Mouse (Mus musculus) myocyte (in vitro differentiated cells): ENCODE measurements around the gene Uqcrc2. TPM values are rescaled to one million over a fixed set of nuclear protein-coding genes. Genes with fewer than 3 reads are reported as not detected.

Experiments
- H3K27me3 ChIP-seq: one replicate; pipeline ENCODE4 v1.6.1; 2011; ENCODE audit not compliant: control insufficient read depth, insufficient read depth, insufficient read length
- H3K36me3 ChIP-seq: one replicate; pipeline ENCODE4 v1.6.1; 2011; ENCODE audit not compliant: control insufficient read depth, insufficient read depth
- H3K4me2 ChIP-seq: one replicate; pipeline ENCODE4 v1.6.1; 2011; ENCODE audit warnings: low read depth, control low read depth
- H3K4me3 ChIP-seq: one replicate; pipeline ENCODE4 v1.5.1; 2011; ENCODE audit warnings: mild to moderate bottlenecking, control low read depth, moderate library complexity
- H3K79me2 ChIP-seq: one replicate; pipeline ENCODE4 v1.6.1; 2011; ENCODE audit not compliant: control insufficient read depth, insufficient read depth
- H3ac ChIP-seq: one replicate; pipeline ENCODE4 v1.6.1; 2011; ENCODE audit not compliant: control insufficient read depth, insufficient read length
- CEBPB ChIP-seq: IDR thresholded peaks from 2 replicates; pipeline ENCODE4 v1.6.1; 2011; ENCODE audit warnings: mild to moderate bottlenecking, moderate library complexity; ENCODE audit not compliant: poor library complexity, insufficient read depth, severe bottlenecking
- E2F4 ChIP-seq: IDR thresholded peaks from one replicate; pipeline ENCODE4 v1.6.1; 2011; ENCODE audit warnings: mild to moderate bottlenecking, control low read depth, moderate library complexity; ENCODE audit not compliant: insufficient read depth
- MAX ChIP-seq: IDR thresholded peaks from one replicate; pipeline ENCODE4 v1.6.1; 2011; ENCODE audit warnings: low read depth, mild to moderate bottlenecking, control low read depth
- MYOD1 ChIP-seq, 3 experiments: IDR thresholded peaks; one replicate each; pipeline ENCODE4 v1.6.1; 2011; ENCODE audit warnings: control low read depth in 2 of 3, low read depth in 2 of 3, mild to moderate bottlenecking in 2 of 3, moderate library complexity in 1 of 3; ENCODE audit not compliant: insufficient read length in 2 of 3, control insufficient read depth in 1 of 3
- MYOG ChIP-seq, 3 experiments: IDR thresholded peaks; one replicate each; pipeline ENCODE4 v1.6.1; 2011; ENCODE audit warnings: control low read depth in 2 of 3, low read depth in 2 of 3, mild to moderate bottlenecking in 2 of 3; ENCODE audit not compliant: insufficient read length in 2 of 3, control insufficient read depth in 1 of 3, insufficient read depth in 1 of 3
- POLR2A ChIP-seq: IDR thresholded peaks from one replicate; pipeline ENCODE4 v1.6.1; 2011; ENCODE audit warnings: low read depth, mild to moderate bottlenecking, control low read depth, moderate library complexity; ENCODE audit not compliant: insufficient read length
- POLR2AphosphoS2 ChIP-seq: IDR thresholded peaks from one replicate; pipeline ENCODE4 v1.6.1; 2011; ENCODE audit warnings: low read depth, control low read depth; ENCODE audit not compliant: insufficient read length
- REST ChIP-seq: IDR thresholded peaks from one replicate; pipeline ENCODE4 v1.6.1; 2011; ENCODE audit warnings: mild to moderate bottlenecking, control low read depth, moderate library complexity; ENCODE audit not compliant: insufficient read depth, insufficient read length
- SRF ChIP-seq: IDR thresholded peaks from one replicate; pipeline ENCODE4 v1.6.1; 2011; ENCODE audit warnings: low read depth; ENCODE audit not compliant: control insufficient read depth, insufficient read length
- TCF12 ChIP-seq: IDR thresholded peaks from one replicate; pipeline ENCODE4 v1.6.1; 2011; ENCODE audit warnings: mild to moderate bottlenecking, control low read depth; ENCODE audit not compliant: poor library complexity, insufficient read depth, severe bottlenecking
- TCF3 ChIP-seq: IDR thresholded peaks from one replicate; pipeline ENCODE4 v1.6.1; 2011; ENCODE audit warnings: low read depth, control low read depth; ENCODE audit not compliant: insufficient read length
- USF1 ChIP-seq: IDR thresholded peaks from one replicate; pipeline ENCODE4 v1.6.1; 2011; ENCODE audit warnings: low read depth, mild to moderate bottlenecking, control low read depth, moderate library complexity
- polyA plus RNA-seq: library from polyadenylated mRNA; unstranded; fragments of >200 nt; fragmentation: generic; extraction: Trizol; gene quantifications from one replicate; pipeline ENCODE4 v1.2.1, GENCODE M21; 2012; ENCODE audit warnings: missing spikeins

Uqcrc2 gene
- polyA plus RNA-seq, 1 experiment = 142 TPM

DNA sequence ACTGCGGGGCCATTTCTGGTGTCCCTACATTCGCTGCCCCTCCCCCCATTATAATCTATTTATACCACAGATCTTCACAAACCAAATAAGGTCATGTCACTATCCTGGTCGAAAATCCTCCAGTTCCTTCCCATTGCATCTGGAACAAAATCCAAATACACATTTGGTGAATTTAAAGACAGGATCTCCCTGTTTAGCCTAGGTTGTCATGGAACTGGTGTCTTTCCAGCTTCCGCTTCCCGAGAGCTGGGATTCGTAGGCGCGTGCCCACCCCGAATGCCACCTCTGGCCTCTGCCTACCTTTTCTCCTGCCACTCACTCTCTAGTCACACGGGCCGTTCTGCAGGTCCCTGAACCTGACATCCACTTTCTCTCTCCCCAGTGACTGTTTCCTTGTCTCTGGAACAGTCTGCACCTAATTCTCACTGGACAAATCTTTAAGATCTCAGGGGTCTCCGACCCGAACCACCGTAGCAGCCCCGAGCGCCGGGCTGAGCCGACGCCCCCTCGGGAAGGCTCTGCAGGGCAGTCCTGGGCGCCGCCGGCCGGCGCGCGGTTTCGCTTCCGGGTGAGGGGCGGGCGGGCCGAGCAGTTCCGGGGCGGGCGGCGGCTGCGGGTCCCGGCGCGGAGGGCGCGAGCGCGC lies 42.1 kb downstream of the Uqcrc2 start, which contains the start of gene Mosmo:
Mosmo (plus strand) TSS at position 618 of the 643 bp plus-strand sequence.
- Histone ChIP-seq H3ac (peak within 1 kb of the TSS; percentile 83), H3K4me3 (peak within 1 kb of the TSS; percentile 58), H3K4me2 (peak within 1 kb of the TSS; percentile 97), H3K79me2 (peaks cover 44% of the 10 kb centered on the region), H3K36me3 (no peaks in the 10 kb centered on the region), H3K27me3 (no peaks in the 10 kb centered on the region)
- TF ChIP-seq POLR2A (peak; percentile 48), CEBPB (no peak)

DNA sequence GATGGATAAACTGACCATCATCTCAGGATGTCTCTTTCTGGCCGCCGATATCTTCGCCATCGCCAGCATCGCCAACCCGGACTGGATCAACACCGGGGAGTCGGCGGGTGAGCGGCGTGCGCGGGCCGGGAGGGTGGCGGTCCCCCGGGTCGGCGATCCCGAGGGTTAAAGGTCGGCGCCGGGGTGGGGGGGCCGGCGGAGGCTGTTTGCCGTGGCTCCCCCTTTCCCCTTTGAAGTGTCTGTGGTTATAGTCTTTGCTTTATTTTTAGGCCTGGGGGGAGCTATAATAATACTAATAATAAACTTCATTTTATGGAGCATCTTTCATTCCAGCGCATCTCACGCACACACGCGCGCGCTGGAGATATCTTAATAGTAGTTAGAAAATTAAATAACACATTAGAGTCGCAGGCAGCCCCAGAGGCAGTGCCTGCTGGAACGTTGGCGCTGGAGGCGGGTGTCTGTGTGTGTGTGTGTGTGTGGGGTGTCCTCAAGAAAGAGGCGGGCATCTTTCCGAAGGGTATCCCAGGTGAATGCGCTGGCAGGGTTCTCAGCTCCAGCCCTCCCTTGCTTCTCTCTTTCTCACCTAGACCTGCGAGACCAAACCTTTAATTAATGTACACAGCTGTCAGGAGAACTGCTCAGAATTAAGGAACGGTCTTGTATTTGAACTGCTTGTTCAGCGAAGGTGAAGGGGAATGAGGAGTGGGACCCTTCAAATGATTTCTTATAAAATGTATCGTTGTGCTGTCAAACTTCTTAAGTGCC lies 43.0 kb downstream of the Uqcrc2 start:
- Histone ChIP-seq H3K4me3 (peak overlapping the region; percentile 58), H3K27me3 (no peaks in the 10 kb centered on the region), H3K4me2 (peak overlapping the region; percentile 97), H3ac (peak overlapping the region; percentile 83), H3K36me3 (no peaks in the 10 kb centered on the region), H3K79me2 (peaks cover 53% of the 10 kb centered on the region)
- TF ChIP-seq TCF3 = no peak
- no peak for TF ChIP-seq MYOD1 (IDR thresholded peaks at IDR 0.05; ENCODE audit: control insufficient read depth in 1 of 3, insufficient read length in 2 of 3, low read depth in 2 of 3)

DNA sequence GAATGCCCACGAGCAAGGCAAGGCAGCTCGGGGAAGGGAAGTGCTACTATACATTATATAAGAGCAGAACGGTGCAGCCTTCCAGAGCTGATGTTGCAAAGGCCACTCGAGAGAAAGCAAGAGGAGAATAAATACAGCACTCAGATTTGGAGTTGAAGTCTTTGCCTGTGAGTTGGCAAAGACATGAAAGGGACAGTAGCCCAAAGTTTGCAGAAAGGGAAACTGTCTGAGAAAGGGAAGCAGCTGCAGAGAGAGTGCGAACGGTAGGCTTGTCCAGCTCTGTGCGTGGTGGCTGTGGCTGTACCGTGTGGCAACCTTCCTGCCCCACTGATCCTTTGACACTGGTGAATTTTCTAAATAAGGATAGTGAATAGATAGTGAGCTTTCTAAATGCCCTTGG lies 44.0 kb downstream of the Uqcrc2 start:
- no peak overlapping the region for H3ac ChIP-seq
- peak overlapping the region; percentile 58 for H3K4me3 ChIP-seq
- TF ChIP-seq USF1 (no peak), POLR2A (no peak), POLR2AphosphoS2 (no peak), TCF12 (no peak), CEBPB (no peak), MYOG (IDR thresholded peaks at IDR 0.05; ENCODE audit: control insufficient read depth in 1 of 3, insufficient read depth in 1 of 3, insufficient read length in 2 of 3, low read depth in 2 of 3) (no peak), TCF3 (no peak), REST (no peak)
- no peaks in the 10 kb centered on the region for H3K36me3 ChIP-seq
- H3K79me2 ChIP-seq = peaks cover 55% of the 10 kb centered on the region
- H3K27me3 ChIP-seq = no peaks in the 10 kb centered on the region
- peak overlapping the region; percentile 97 for H3K4me2 ChIP-seq

DNA sequence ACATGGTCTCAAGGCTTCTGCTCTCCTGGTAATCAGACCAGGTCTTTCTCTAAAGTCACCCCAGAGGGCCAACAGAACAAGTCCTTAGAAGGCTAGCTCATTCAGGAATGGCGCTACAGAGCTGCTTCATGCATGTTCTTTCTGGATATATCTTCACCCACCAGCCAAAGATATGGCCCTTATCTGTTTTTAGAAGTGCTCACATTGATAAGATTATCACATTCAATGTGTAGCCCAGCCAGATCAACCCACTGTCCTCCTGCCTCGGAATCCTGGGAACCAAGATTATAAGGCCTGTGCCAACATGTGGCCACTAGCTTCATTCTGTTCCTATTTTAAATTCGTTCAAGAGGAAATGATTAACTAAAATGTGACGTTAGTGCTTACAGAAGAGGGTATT lies 47.0 kb downstream of the Uqcrc2 start:
- H3K4me3 ChIP-seq = no peak overlapping the region
- H3K79me2 ChIP-seq = peaks cover 84% of the 10 kb centered on the region
- H3K4me2 ChIP-seq = no peak overlapping the region
- no peak overlapping the region for H3ac ChIP-seq
- no peaks in the 10 kb centered on the region for H3K27me3 ChIP-seq
- TF ChIP-seq MYOG (IDR thresholded peaks at IDR 0.05; ENCODE audit: control insufficient read depth in 1 of 3, insufficient read depth in 1 of 3, insufficient read length in 2 of 3, low read depth in 2 of 3) (no peak), TCF12 (no peak), POLR2AphosphoS2 (no peak), REST (no peak), TCF3 (no peak), POLR2A (no peak), E2F4 (no peak), MYOD1 (IDR thresholded peaks at IDR 0.05; ENCODE audit: control insufficient read depth in 1 of 3, insufficient read length in 2 of 3, low read depth in 2 of 3) (no peak), MAX (no peak), SRF (no peak), USF1 (no peak), CEBPB (no peak)
- H3K36me3 ChIP-seq = no peaks in the 10 kb centered on the region

DNA sequence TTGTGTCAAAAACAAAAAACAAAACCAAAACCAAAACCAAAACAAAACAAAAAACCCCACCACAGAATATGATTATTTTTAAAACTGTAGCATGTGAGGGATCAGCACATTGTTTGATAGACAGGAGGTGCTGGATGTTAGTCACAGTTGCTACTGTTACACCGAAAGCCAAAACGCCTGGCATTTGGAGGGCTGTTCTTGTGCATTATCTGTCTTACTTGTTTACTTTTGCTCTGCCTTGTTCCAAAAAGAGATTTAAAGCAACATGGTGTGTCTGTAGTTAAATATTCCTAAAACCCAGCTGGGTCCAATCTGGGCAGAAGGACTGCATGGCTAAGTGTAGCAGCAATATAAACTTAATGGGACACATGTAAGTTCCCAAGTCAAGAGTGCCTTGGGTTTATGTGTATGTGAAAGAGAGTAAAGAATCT lies 49.8 kb downstream of the Uqcrc2 start:
- TF ChIP-seq REST (no peak), MAX (no peak), USF1 (peak; percentile 0), MYOD1 (IDR thresholded peaks at IDR 0.05; ENCODE audit: control insufficient read depth in 1 of 3, insufficient read length in 2 of 3, low read depth in 2 of 3) (peak in 1 of 3 experiments; percentile 32)

More for the DNA sequence above, 49.8 kb downstream of the Uqcrc2 start:
- H3K79me2 ChIP-seq = peaks cover 87% of the 10 kb centered on the region
- H3K27me3 ChIP-seq = no peaks in the 10 kb centered on the region
- H3K36me3 ChIP-seq = no peaks in the 10 kb centered on the region
- no peak overlapping the region for H3K4me3 ChIP-seq
- H3ac ChIP-seq = no peak overlapping the region
- peak overlapping the region; percentile 28 for H3K4me2 ChIP-seq
